Mouse (Mus musculus): ENCODE data around the gene Insm1. TPM values are rescaled to one million over a fixed set of nuclear protein-coding genes. Genes with fewer than 3 reads are reported as not detected.
A peak's percentile ranks its signal among the peaks of the same experiment; 100 is the strongest.

The Insm1 gene
- polyA plus RNA-seq, 1 experiment from 2014 or later = 12.3 TPM

GRCm38 (mm10) chr2:146256321-146256875 lies 34.7 kb downstream of the Insm1 start:
- DNase-seq (ENCODE audit: low spot score) (peak; percentile 28), ATAC-seq (ENCODE audit: low FRiP score) (peak; percentile 55; the same call in 1 of the 2 replicates)
- no peak overlapping the region for H3K9ac ChIP-seq (ENCODE audit: low read depth, low read length)
- H3K27me3 ChIP-seq (ENCODE audit: control insufficient read depth, insufficient read depth, low read length) = no peaks in the 10 kb centered on the region
- H3K4me3 ChIP-seq (ENCODE audit: low read depth, low read length) = no peak overlapping the region
- no peak overlapping the region for H3K4me2 ChIP-seq (replicated peaks; ENCODE audit: low read depth, low read length)
- no peaks in the 10 kb centered on the region for H3K36me3 ChIP-seq (ENCODE audit: control insufficient read depth, insufficient read depth, low read length)
- 57% methylated on average over 3 of the region's 3 CpGs for WGBS
- no peaks in the 10 kb centered on the region for H3K4me1 ChIP-seq (replicated peaks; ENCODE audit: control insufficient read depth, insufficient read depth, low read length)
- no peaks in the 10 kb centered on the region for H3K9me3 ChIP-seq (ENCODE audit: control insufficient read depth, low read length)
- H3K27ac ChIP-seq (ENCODE audit: low read depth, low read length) = peak overlapping the region; percentile 36; the same call in 1 of the 2 replicates

GRCm38 (mm10) chr2:146257037-146257436 lies 35.3 kb downstream of the Insm1 start:
- WGBS = 48% methylated on average over 3 of the region's 3 CpGs
- ATAC-seq (ENCODE audit: low FRiP score) (peak; percentile 31; the same call in 1 of the 2 replicates), DNase-seq (ENCODE audit: low spot score) (no peak)
- H3K27me3 ChIP-seq (ENCODE audit: control insufficient read depth, insufficient read depth, low read length) = no peaks in the 10 kb centered on the region
- H3K9me3 ChIP-seq (ENCODE audit: control insufficient read depth, low read length) = no peaks in the 10 kb centered on the region
- H3K9ac ChIP-seq (ENCODE audit: low read depth, low read length) = no peak overlapping the region
- H3K27ac ChIP-seq (ENCODE audit: low read depth, low read length) = no peak overlapping the region
- no peaks in the 10 kb centered on the region for H3K36me3 ChIP-seq (ENCODE audit: control insufficient read depth, insufficient read depth, low read length)
- H3K4me2 ChIP-seq (replicated peaks; ENCODE audit: low read depth, low read length) = no peak overlapping the region
- no peak overlapping the region for H3K4me3 ChIP-seq (ENCODE audit: low read depth, low read length)
- no peaks in the 10 kb centered on the region for H3K4me1 ChIP-seq (replicated peaks; ENCODE audit: control insufficient read depth, insufficient read depth, low read length)

- no peaks in the 10 kb centered on the region for H3K4me1 ChIP-seq (replicated peaks; ENCODE audit: control insufficient read depth, insufficient read depth, low read length)
- H3K27ac ChIP-seq (ENCODE audit: low read depth, low read length) = peak overlapping the region; percentile 10; the same call in 1 of the 2 replicates
- 74% methylated on average over 3 of the region's 3 CpGs for WGBS
- no peaks in the 10 kb centered on the region for H3K9me3 ChIP-seq (ENCODE audit: control insufficient read depth, low read length)
- H3K27me3 ChIP-seq (ENCODE audit: control insufficient read depth, insufficient read depth, low read length) = no peaks in the 10 kb centered on the region
- ATAC-seq (ENCODE audit: low FRiP score) (0 out of 2 replicates have a peak, but pooled peaks have one; percentile 19), DNase-seq (ENCODE audit: low spot score) (no peak)
- H3K4me3 ChIP-seq (ENCODE audit: low read depth, low read length) = no peak overlapping the region
- no peaks in the 10 kb centered on the region for H3K36me3 ChIP-seq (ENCODE audit: control insufficient read depth, insufficient read depth, low read length)
- no peak overlapping the region for H3K9ac ChIP-seq (ENCODE audit: low read depth, low read length)
- no peak overlapping the region for H3K4me2 ChIP-seq (replicated peaks; ENCODE audit: low read depth, low read length)
These were observed 35.9 kb downstream of the Insm1 start for GRCm38 (mm10) chr2:146257609-146258008.

- 21% methylated on average over 10 of the region's 10 CpGs for WGBS
- Histone ChIP-seq H3K27ac (ENCODE audit: low read depth, low read length) (peak overlapping the region; percentile 48; the same call in 1 of the 2 replicates), H3K9ac (ENCODE audit: low read depth, low read length) (no peak overlapping the region), H3K9me3 (ENCODE audit: control insufficient read depth, low read length) (no peaks in the 10 kb centered on the region), H3K4me3 (ENCODE audit: low read depth, low read length) (no peak overlapping the region), H3K27me3 (ENCODE audit: control insufficient read depth, insufficient read depth, low read length) (no peaks in the 10 kb centered on the region), H3K4me2 (replicated peaks; ENCODE audit: low read depth, low read length) (no peak overlapping the region), H3K36me3 (ENCODE audit: control insufficient read depth, insufficient read depth, low read length) (no peaks in the 10 kb centered on the region), H3K4me1 (replicated peaks; ENCODE audit: control insufficient read depth, insufficient read depth, low read length) (no peaks in the 10 kb centered on the region)
- ATAC-seq (ENCODE audit: low FRiP score) (peak; percentile 45), DNase-seq (ENCODE audit: low spot score) (peak; percentile 40)
These were observed 37.2 kb downstream of the Insm1 start for GRCm38 (mm10) chr2:146258736-146259469.

GRCm38 (mm10) chr2:146259787-146260560 lies 38.3 kb downstream of the Insm1 start:
- 50% methylated on average over 18 of the region's 18 CpGs for WGBS
- Histone ChIP-seq H3K4me1 (replicated peaks; ENCODE audit: control insufficient read depth, insufficient read depth, low read length) (no peaks in the 10 kb centered on the region), H3K9ac (ENCODE audit: low read depth, low read length) (no peak overlapping the region), H3K36me3 (ENCODE audit: control insufficient read depth, insufficient read depth, low read length) (no peaks in the 10 kb centered on the region), H3K27me3 (ENCODE audit: control insufficient read depth, insufficient read depth, low read length) (no peaks in the 10 kb centered on the region), H3K9me3 (ENCODE audit: control insufficient read depth, low read length) (no peaks in the 10 kb centered on the region), H3K4me3 (ENCODE audit: low read depth, low read length) (no peak overlapping the region), H3K4me2 (replicated peaks; ENCODE audit: low read depth, low read length) (no peak overlapping the region), H3K27ac (ENCODE audit: low read depth, low read length) (no peak overlapping the region)
- DNase-seq (ENCODE audit: low spot score) = no peak
- ATAC-seq (ENCODE audit: low FRiP score) = no peak

- H3K4me3 ChIP-seq (ENCODE audit: low read depth, low read length) = no peak overlapping the region
- no peaks in the 10 kb centered on the region for H3K36me3 ChIP-seq (ENCODE audit: control insufficient read depth, insufficient read depth, low read length)
- H3K4me1 ChIP-seq (replicated peaks; ENCODE audit: control insufficient read depth, insufficient read depth, low read length) = no peaks in the 10 kb centered on the region
- H3K9me3 ChIP-seq (ENCODE audit: control insufficient read depth, low read length) = no peaks in the 10 kb centered on the region
- H3K9ac ChIP-seq (ENCODE audit: low read depth, low read length) = no peak overlapping the region
- ATAC-seq (ENCODE audit: low FRiP score) = no peak
- WGBS = 60% methylated on average over 4 of the region's 4 CpGs
- DNase-seq (ENCODE audit: low spot score) = no peak
- H3K27me3 ChIP-seq (ENCODE audit: control insufficient read depth, insufficient read depth, low read length) = no peaks in the 10 kb centered on the region
- no peak overlapping the region for H3K27ac ChIP-seq (ENCODE audit: low read depth, low read length)
- H3K4me2 ChIP-seq (replicated peaks; ENCODE audit: low read depth, low read length) = no peak overlapping the region
These were observed 39.4 kb downstream of the Insm1 start for GRCm38 (mm10) chr2:146261146-146261545.

GRCm38 (mm10) chr2:146262215-146262614 lies 40.5 kb downstream of the Insm1 start:
- H3K27me3 ChIP-seq (ENCODE audit: control insufficient read depth, insufficient read depth, low read length) = no peaks in the 10 kb centered on the region
- H3K27ac ChIP-seq (ENCODE audit: low read depth, low read length) = peak overlapping the region; percentile 31; the same call in 1 of the 2 replicates
- WGBS = 11% methylated on average over 10 of the region's 10 CpGs
- DNase-seq (ENCODE audit: low spot score) (peak; percentile 63), ATAC-seq (ENCODE audit: low FRiP score) (peak; percentile 93)
- no peak overlapping the region for H3K9ac ChIP-seq (ENCODE audit: low read depth, low read length)
- H3K36me3 ChIP-seq (ENCODE audit: control insufficient read depth, insufficient read depth, low read length) = no peaks in the 10 kb centered on the region
- H3K4me3 ChIP-seq (ENCODE audit: low read depth, low read length) = no peak overlapping the region
- no peaks in the 10 kb centered on the region for H3K9me3 ChIP-seq (ENCODE audit: control insufficient read depth, low read length)
- H3K4me1 ChIP-seq (replicated peaks; ENCODE audit: control insufficient read depth, insufficient read depth, low read length) = no peaks in the 10 kb centered on the region
- no peak overlapping the region for H3K4me2 ChIP-seq (replicated peaks; ENCODE audit: low read depth, low read length)

GRCm38 (mm10) chr2:146262966-146263365 lies 41.2 kb downstream of the Insm1 start:
- H3K4me2 ChIP-seq (replicated peaks; ENCODE audit: low read depth, low read length) = no peak overlapping the region
- ATAC-seq (ENCODE audit: low FRiP score) (no peak), DNase-seq (ENCODE audit: low spot score) (no peak)
- no peaks in the 10 kb centered on the region for H3K27me3 ChIP-seq (ENCODE audit: control insufficient read depth, insufficient read depth, low read length)
- H3K9me3 ChIP-seq (ENCODE audit: control insufficient read depth, low read length) = no peaks in the 10 kb centered on the region
- H3K9ac ChIP-seq (ENCODE audit: low read depth, low read length) = no peak overlapping the region
- H3K4me1 ChIP-seq (replicated peaks; ENCODE audit: control insufficient read depth, insufficient read depth, low read length) = no peaks in the 10 kb centered on the region
- H3K4me3 ChIP-seq (ENCODE audit: low read depth, low read length) = no peak overlapping the region
- H3K27ac ChIP-seq (ENCODE audit: low read depth, low read length) = no peak overlapping the region
- H3K36me3 ChIP-seq (ENCODE audit: control insufficient read depth, insufficient read depth, low read length) = no peaks in the 10 kb centered on the region

All from hindbrain, embryonic 11.5 days (tissue).